Mouse (Mus musculus) stomach, embryonic 15.5 days (tissue): ENCODE data around the gene Fam186b. TPM values are rescaled to one million over a fixed set of nuclear protein-coding genes. Genes with fewer than 3 reads are reported as not detected.

Experiments used
- ATAC-seq: fragments of 200-750 bp; cut with Nextera tagmentation; 2 replicates; pipeline ENCODE4 v1.8.0; 2017; ENCODE audit warnings: low read depth, moderate number of reproducible peaks, moderate TSS enrichment; ENCODE audit not compliant: insufficient read depth, low FRiP score
- H3K27ac ChIP-seq: fragments of 300-500 bp; sonication (generic); 2 replicates; pipeline ENCODE4 v1.5.1; 2015; ENCODE audit warnings: mild to moderate bottlenecking, inconsistent platforms
- H3K27me3 ChIP-seq: fragments of 300-500 bp; sonication (generic); replicated peaks from 2 replicates; pipeline ENCODE4 v1.6.1; 2015; ENCODE audit warnings: inconsistent platforms
- H3K36me3 ChIP-seq: fragments of 300-500 bp; sonication (generic); 2 replicates; pipeline ENCODE4 v1.6.1; 2015; ENCODE audit warnings: inconsistent platforms
- H3K4me1 ChIP-seq: fragments of 300-500 bp; sonication (generic); 2 replicates; pipeline ENCODE4 v1.6.1; 2015; ENCODE audit warnings: inconsistent platforms
- H3K4me2 ChIP-seq: fragments of 300-500 bp; sonication (generic); 2 replicates; pipeline ENCODE4 v1.6.1; 2015; ENCODE audit warnings: mild to moderate bottlenecking, inconsistent platforms
- H3K4me3 ChIP-seq: fragments of 300-500 bp; sonication (generic); replicated peaks from 2 replicates; pipeline ENCODE4 v1.5.1; 2015; ENCODE audit warnings: inconsistent platforms
- H3K9ac ChIP-seq: fragments of 300-500 bp; sonication (generic); 2 replicates; pipeline ENCODE4 v1.6.1; 2015; ENCODE audit warnings: inconsistent platforms
- H3K9me3 ChIP-seq: fragments of 300-500 bp; sonication (generic); 2 replicates; pipeline ENCODE4 v1.6.1; 2016; ENCODE audit warnings: inconsistent platforms
- whole genome bisulfite sequencing: fragments of 180-500 bp; shearing (Covaris S2); methylation state at CpG from one replicate; pipeline ENCODE4 v1.1.7; 2015; 5-methylcytosine and 5-hydroxymethylcytosine counted together
- polyA plus RNA-seq: library from polyadenylated mRNA; unstranded; fragments of >200 nt; fragmentation: Nextera tagmentation; extraction: Ambion mirVana; gene quantifications from 2 replicates; pipeline ENCODE4 v1.2.1, GENCODE M21; 2015

Gene Fam186b
- polyA plus RNA-seq, 1 experiment from 2014 or later: 0.06 TPM

GRCm38 (mm10) chr15:99234326-99235010 lies 61.2 kb downstream of the Fam186b start:
- 53% methylated on average over 12 of the region's 12 CpGs for WGBS
- H3K36me3 ChIP-seq: no peaks in the 10 kb centered on the region
- H3K9me3 ChIP-seq: no peaks in the 10 kb centered on the region
- H3K4me1 ChIP-seq: 0 out of 2 replicates have a peak, but pooled peaks cover 6% of the 10 kb centered on the region
- no peak overlapping the region for H3K4me2 ChIP-seq
- no peak for ATAC-seq
- no peak overlapping the region for H3K4me3 ChIP-seq
- no peak overlapping the region for H3K9ac ChIP-seq
- no peak overlapping the region for H3K27ac ChIP-seq
- peaks cover 10% of the 10 kb centered on the region for H3K27me3 ChIP-seq

- WGBS: 53% methylated on average over 17 of the region's 17 CpGs
- no peak overlapping the region for H3K9ac ChIP-seq
- no peak for ATAC-seq
- no peak overlapping the region for H3K4me3 ChIP-seq
- peaks cover 14% of the 10 kb centered on the region for H3K27me3 ChIP-seq
- no peak overlapping the region for H3K27ac ChIP-seq
- H3K36me3 ChIP-seq: no peaks in the 10 kb centered on the region
- H3K4me1 ChIP-seq: 0 out of 2 replicates have a peak, but pooled peaks cover 6% of the 10 kb centered on the region
- no peaks in the 10 kb centered on the region for H3K9me3 ChIP-seq
- no peak overlapping the region for H3K4me2 ChIP-seq
These were observed 62.0 kb downstream of the Fam186b start for GRCm38 (mm10) chr15:99233719-99234118.

GRCm38 (mm10) chr15:99231998-99232397 lies 63.7 kb downstream of the Fam186b start:
- WGBS: 69% methylated on average over 10 of the region's 10 CpGs
- H3K4me3 ChIP-seq: no peak overlapping the region
- no peaks in the 10 kb centered on the region for H3K9me3 ChIP-seq
- peaks cover 30% of the 10 kb centered on the region for H3K27me3 ChIP-seq
- H3K9ac ChIP-seq: no peak overlapping the region
- H3K36me3 ChIP-seq: no peaks in the 10 kb centered on the region
- ATAC-seq: no peak
- peaks cover 9% of the 10 kb centered on the region; the same call in 1 of the 2 replicates for H3K4me1 ChIP-seq
- H3K4me2 ChIP-seq: no peak overlapping the region
- no peak overlapping the region for H3K27ac ChIP-seq

- Histone ChIP-seq H3K27me3 (peaks cover 88% of the 10 kb centered on the region), H3K4me2 (peak overlapping the region; percentile 95), H3K4me1 (peaks cover 34% of the 10 kb centered on the region), H3K4me3 (no peak overlapping the region), H3K9me3 (no peaks in the 10 kb centered on the region), H3K36me3 (no peaks in the 10 kb centered on the region), H3K27ac (no peak overlapping the region), H3K9ac (no peak overlapping the region)
- 28% methylated on average over 14 of the region's 14 CpGs for WGBS
- no peak for ATAC-seq
These were observed 69.6 kb downstream of the Fam186b start for GRCm38 (mm10) chr15:99226090-99226489.

DNA sequence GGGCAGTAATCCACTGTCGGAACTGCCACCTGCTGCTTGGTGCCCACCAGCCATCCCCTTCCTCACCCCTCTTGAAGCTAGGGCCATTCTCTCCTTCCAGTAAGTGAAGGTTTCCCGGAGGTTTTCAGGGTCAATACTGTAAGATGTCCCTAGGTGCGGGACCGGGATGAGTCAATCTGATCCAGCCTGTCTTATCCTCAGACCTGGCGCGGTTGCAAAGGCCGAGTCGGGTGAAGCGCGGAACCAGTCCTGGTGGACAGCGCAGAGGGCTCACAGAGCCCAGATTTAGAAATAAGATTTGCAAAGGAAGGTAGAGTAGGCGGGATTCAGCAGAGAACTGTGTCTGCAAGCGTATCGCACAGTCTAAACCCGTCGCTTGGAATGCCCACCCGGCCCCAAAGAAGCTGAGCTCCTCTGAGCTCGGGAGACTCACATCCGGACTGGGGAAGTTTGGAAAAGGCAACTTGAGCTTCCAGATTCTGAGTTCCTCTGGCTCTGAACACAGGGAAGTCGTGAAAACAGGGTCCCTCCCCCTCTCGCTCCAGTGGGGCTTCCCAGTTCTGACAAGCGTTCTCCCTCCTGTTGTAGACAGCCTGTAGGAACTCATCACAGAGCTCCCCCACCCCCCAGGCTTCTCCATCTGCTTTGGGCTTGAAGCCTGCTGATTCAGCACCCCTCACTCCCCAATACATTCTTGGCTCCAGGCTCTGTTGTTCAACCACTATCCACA lies 70.4 kb downstream of the Fam186b start:
- Histone ChIP-seq H3K4me1 (peaks cover 34% of the 10 kb centered on the region), H3K4me2 (peak overlapping the region; percentile 95), H3K9me3 (no peaks in the 10 kb centered on the region), H3K36me3 (no peaks in the 10 kb centered on the region), H3K9ac (peak overlapping the region; percentile 2; the same call in 1 of the 2 replicates), H3K4me3 (peak overlapping the region; percentile 49), H3K27ac (no peak overlapping the region), H3K27me3 (peaks cover 93% of the 10 kb centered on the region)
- no peak for ATAC-seq
- WGBS: 2% methylated on average over 22 of the region's 22 CpGs

GRCm38 (mm10) chr15:99224208-99224911 lies 71.3 kb downstream of the Fam186b start, which contains the start of gene Kcnh3:
TSS of gene Kcnh3 (plus strand) at chr15:99224861.
- peaks cover 34% of the 10 kb centered on the region for H3K4me1 ChIP-seq
- H3K4me3 ChIP-seq: peak within 1 kb of the TSS; percentile 49
- no peak within 1 kb of the TSS for H3K27ac ChIP-seq
- H3K4me2 ChIP-seq: peak within 1 kb of the TSS; percentile 95
- H3K9ac ChIP-seq: peak within 1 kb of the TSS; percentile 2; the same call in 1 of the 2 replicates
- H3K9me3 ChIP-seq: no peaks in the 10 kb centered on the region
- no peaks in the 10 kb centered on the region for H3K36me3 ChIP-seq
- whole genome bisulfite sequencing: 1% methylated on average over 66 of the region's 66 CpGs
- no peak for ATAC-seq
- H3K27me3 ChIP-seq: peaks cover 93% of the 10 kb centered on the region

- ATAC-seq: no peak
- Histone ChIP-seq H3K4me3 (peak overlapping the region; percentile 49), H3K9ac (0 out of 2 replicates have a peak overlapping the region, but pooled peaks have one; percentile 2), H3K27ac (no peak overlapping the region), H3K4me1 (peaks cover 34% of the 10 kb centered on the region), H3K4me2 (peak overlapping the region; percentile 95), H3K9me3 (no peaks in the 10 kb centered on the region), H3K27me3 (peaks cover 90% of the 10 kb centered on the region), H3K36me3 (no peaks in the 10 kb centered on the region)
- WGBS: under 1% methylated on average over 46 of the region's 46 CpGs
These were observed 72.0 kb downstream of the Fam186b start for GRCm38 (mm10) chr15:99223585-99224207.

DNA sequence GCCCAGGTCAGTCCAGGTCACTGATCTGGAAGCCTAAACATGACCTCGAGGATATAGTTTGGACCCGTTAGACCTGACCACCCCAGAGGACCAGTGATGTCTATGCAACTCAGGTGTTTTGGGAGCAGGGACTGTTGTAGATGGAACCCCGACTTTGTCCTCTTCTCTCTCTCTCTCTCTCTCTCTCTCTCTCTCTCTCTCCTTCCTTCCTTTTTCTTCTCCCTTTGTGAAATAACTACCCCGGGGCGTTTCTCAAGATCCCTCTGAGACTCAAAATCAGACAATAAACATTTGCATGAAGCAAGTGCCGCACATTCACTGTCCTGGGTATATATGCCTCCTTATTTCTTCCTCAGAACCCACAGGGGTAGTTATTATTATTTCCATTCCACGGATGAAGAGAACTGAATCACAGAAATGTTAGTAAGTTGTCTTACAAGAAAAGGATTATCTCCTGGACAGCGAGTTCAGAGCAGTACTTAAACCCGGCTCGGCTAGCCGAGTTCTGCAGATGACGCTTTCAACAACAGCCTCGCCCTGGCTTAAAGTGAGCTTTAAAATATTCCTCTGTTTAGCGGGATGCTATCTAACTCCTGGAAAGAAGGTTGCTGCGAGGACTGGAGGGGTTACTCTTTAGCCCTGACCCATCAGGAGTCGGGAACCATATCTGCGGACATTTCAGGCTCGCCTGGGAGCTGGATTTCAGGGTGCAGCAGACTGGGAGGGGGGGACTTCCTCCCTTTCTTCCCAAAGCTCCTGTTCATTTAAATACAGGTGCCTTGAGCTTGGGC lies 72.7 kb downstream of the Fam186b start:
- H3K9ac ChIP-seq: no peak overlapping the region
- no peaks in the 10 kb centered on the region for H3K9me3 ChIP-seq
- H3K27ac ChIP-seq: no peak overlapping the region
- ATAC-seq: no peak
- H3K4me2 ChIP-seq: peak overlapping the region; percentile 95
- 7% methylated on average over 18 of the region's 18 CpGs for WGBS
- peaks cover 32% of the 10 kb centered on the region for H3K4me1 ChIP-seq
- peaks cover 85% of the 10 kb centered on the region for H3K27me3 ChIP-seq
- peak overlapping the region; percentile 49 for H3K4me3 ChIP-seq
- H3K36me3 ChIP-seq: no peaks in the 10 kb centered on the region

- H3K27me3 ChIP-seq: peaks cover 70% of the 10 kb centered on the region
These were observed 74.3 kb downstream of the Fam186b start for GRCm38 (mm10) chr15:99221315-99221952.

More at GRCm38 (mm10) chr15:99221315-99221952, 74.3 kb downstream of the Fam186b start:
- no peak overlapping the region for H3K9ac ChIP-seq
- ATAC-seq: no peak
- no peak overlapping the region for H3K27ac ChIP-seq
- H3K4me2 ChIP-seq: no peak overlapping the region
- H3K4me3 ChIP-seq: no peak overlapping the region
- H3K4me1 ChIP-seq: peaks cover 31% of the 10 kb centered on the region
- H3K36me3 ChIP-seq: no peaks in the 10 kb centered on the region
- H3K9me3 ChIP-seq: no peaks in the 10 kb centered on the region
- 4% methylated on average over 8 of the region's 8 CpGs for WGBS
